Mouse (Mus musculus) limb, embryonic 15.5 days (tissue): ENCODE results near the gene Ubl7. TPM values are rescaled to one million over a fixed set of nuclear protein-coding genes. Genes with fewer than 3 reads are reported as not detected.
A peak's percentile ranks its signal among the peaks of the same experiment; 100 is the strongest.

ENCODE experiments used
- ATAC-seq: fragments of 200-750 bp; cut with Nextera tagmentation; 2 replicates; pipeline ENCODE4 v1.8.0; 2017; ENCODE audit warnings: low read depth, moderate TSS enrichment; ENCODE audit not compliant: insufficient number of reproducible peaks, low FRiP score, low TSS enrichment
- H3K27ac ChIP-seq: fragments of 300-500 bp; sonication (generic); 2 replicates; pipeline ENCODE4 v1.5.1; 2015; ENCODE audit warnings: moderate library complexity, mild to moderate bottlenecking, inconsistent platforms
- H3K27me3 ChIP-seq: fragments of 300-500 bp; sonication (generic); 2 replicates; pipeline ENCODE4 v1.6.1; 2015; ENCODE audit warnings: inconsistent platforms
- H3K36me3 ChIP-seq: fragments of 300-500 bp; sonication (generic); 2 replicates; pipeline ENCODE4 v1.6.1; 2015; ENCODE audit warnings: inconsistent platforms
- H3K4me1 ChIP-seq: fragments of 300-500 bp; sonication (generic); 2 replicates; pipeline ENCODE4 v1.6.1; 2015; ENCODE audit warnings: inconsistent platforms
- H3K4me2 ChIP-seq: fragments of 300-500 bp; sonication (generic); 2 replicates; pipeline ENCODE4 v1.6.1; 2015; ENCODE audit warnings: mild to moderate bottlenecking, inconsistent platforms
- H3K4me3 ChIP-seq: fragments of 300-500 bp; sonication (generic); 2 replicates; pipeline ENCODE4 v1.5.1; 2015; ENCODE audit warnings: mild to moderate bottlenecking, inconsistent platforms
- H3K9ac ChIP-seq: fragments of 300-500 bp; sonication (generic); 2 replicates; pipeline ENCODE4 v1.6.1; 2015; ENCODE audit warnings: inconsistent platforms
- H3K9me3 ChIP-seq: fragments of 300-500 bp; sonication (generic); 2 replicates; pipeline ENCODE4 v1.6.1; 2016; ENCODE audit warnings: inconsistent platforms
- WGBS: fragments of 180-500 bp; shearing (Covaris S2); methylation state at CpG from one replicate; pipeline ENCODE4 v1.1.7; 2015; 5-methylcytosine and 5-hydroxymethylcytosine counted together
- polyA plus RNA-seq: library from polyadenylated mRNA; unstranded; fragments of >200 nt; fragmentation: Nextera tagmentation; extraction: Ambion mirVana; gene quantifications from 2 replicates; pipeline ENCODE4 v1.2.1, GENCODE M21; 2015

The Ubl7 gene
- 107 TPM in 2 replicates for polyA plus RNA-seq

GRCm38 (mm10) chr9:57910254-57911160, at the start of gene Ubl7:
Gene Ubl7 (plus strand): TSS chr9:57910979.
- Histone ChIP-seq H3K4me2 (peak within 1 kb of the TSS; percentile 77), H3K36me3 (peaks cover 18% of the 10 kb centered on the region), H3K27ac (peak within 1 kb of the TSS; percentile 83), H3K4me1 (peaks cover 8% of the 10 kb centered on the region; the same call in 1 of the 2 replicates), H3K4me3 (peak within 1 kb of the TSS; percentile 67), H3K9me3 (no peaks in the 10 kb centered on the region), H3K9ac (peak within 1 kb of the TSS; percentile 72), H3K27me3 (no peaks in the 10 kb centered on the region)
- peak; percentile 92 for ATAC-seq
- under 1% methylated on average over 47 of the region's 47 CpGs for WGBS

- Histone ChIP-seq H3K9me3 (no peaks in the 10 kb centered on the region), H3K27ac (no peak overlapping the region), H3K4me3 (no peak overlapping the region), H3K9ac (no peak overlapping the region), H3K36me3 (no peaks in the 10 kb centered on the region), H3K4me1 (0 out of 2 replicates have a peak, but pooled peaks cover 2% of the 10 kb centered on the region), H3K27me3 (no peaks in the 10 kb centered on the region), H3K4me2 (0 out of 2 replicates have a peak overlapping the region, but pooled peaks have one; percentile 10)
- 25% methylated on average over 9 of the region's 9 CpGs for WGBS
- no peak for ATAC-seq
Observed at GRCm38 (mm10) chr9:57861951-57862471, 48.8 kb upstream of the Ubl7 start.

GRCm38 (mm10) chr9:57864336-57864735, 46.4 kb upstream of the Ubl7 start:
- H3K4me1 ChIP-seq = 0 out of 2 replicates have a peak, but pooled peaks cover 2% of the 10 kb centered on the region
- no peaks in the 10 kb centered on the region for H3K36me3 ChIP-seq
- H3K4me2 ChIP-seq = no peak overlapping the region
- H3K4me3 ChIP-seq = no peak overlapping the region
- no peaks in the 10 kb centered on the region for H3K27me3 ChIP-seq
- H3K9me3 ChIP-seq = no peaks in the 10 kb centered on the region
- H3K27ac ChIP-seq = no peak overlapping the region
- ATAC-seq = no peak
- no peak overlapping the region for H3K9ac ChIP-seq

- Histone ChIP-seq H3K27ac (no peak overlapping the region), H3K27me3 (no peaks in the 10 kb centered on the region), H3K4me3 (no peak overlapping the region), H3K9me3 (no peaks in the 10 kb centered on the region), H3K4me2 (no peak overlapping the region), H3K4me1 (0 out of 2 replicates have a peak, but pooled peaks cover 2% of the 10 kb centered on the region), H3K9ac (no peak overlapping the region), H3K36me3 (no peaks in the 10 kb centered on the region)
- no peak for ATAC-seq
- WGBS = 72% methylated on average over 7 of the region's 7 CpGs
Observed at GRCm38 (mm10) chr9:57866530-57866929, 44.2 kb upstream of the Ubl7 start.

DNA sequence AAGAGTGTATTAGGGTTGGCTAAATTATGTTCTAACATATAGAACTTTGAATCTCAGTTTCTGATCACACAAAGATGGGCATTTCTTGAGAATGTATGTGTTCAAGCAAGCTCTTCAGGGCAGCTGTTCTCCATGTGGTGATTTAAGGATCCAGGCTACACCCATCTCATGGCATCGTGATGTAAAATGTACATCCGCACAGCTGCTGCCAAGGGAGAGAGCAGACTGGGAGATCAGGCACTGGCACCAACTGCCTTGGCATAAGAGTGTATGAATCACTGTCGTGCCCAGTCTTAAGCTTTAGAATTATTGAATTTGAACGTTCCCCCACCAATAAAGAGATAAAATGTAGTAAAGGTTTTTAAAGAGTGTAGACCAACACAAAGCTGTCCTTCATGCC, 43.5 kb upstream of the Ubl7 start:
- Histone ChIP-seq H3K9ac (no peak overlapping the region), H3K36me3 (no peaks in the 10 kb centered on the region), H3K27me3 (no peaks in the 10 kb centered on the region), H3K4me1 (no peaks in the 10 kb centered on the region), H3K27ac (no peak overlapping the region), H3K9me3 (no peaks in the 10 kb centered on the region), H3K4me2 (no peak overlapping the region), H3K4me3 (no peak overlapping the region)
- WGBS = 77% methylated on average over 4 of the region's 4 CpGs
- no peak for ATAC-seq

DNA sequence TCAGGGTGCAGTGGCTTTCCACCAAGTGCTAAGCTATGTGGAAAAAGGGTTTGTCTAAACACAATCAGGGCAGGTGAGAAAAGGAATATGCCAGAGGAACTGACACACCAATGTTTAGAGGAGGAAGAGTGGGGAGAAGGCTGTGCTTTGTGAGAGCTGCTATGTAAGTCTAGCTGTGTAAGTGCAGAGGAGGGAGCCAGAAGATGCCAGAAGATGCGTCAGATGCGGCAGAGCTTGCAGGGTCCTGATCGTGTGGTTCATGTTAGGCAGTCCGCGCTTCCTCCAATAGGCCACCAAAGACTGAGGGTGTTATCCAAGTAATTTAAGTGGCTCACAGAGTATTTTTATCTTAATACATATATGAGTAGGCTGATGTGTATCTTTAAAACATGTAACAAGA, 42.9 kb upstream of the Ubl7 start:
- Histone ChIP-seq H3K4me3 (no peak overlapping the region), H3K36me3 (no peaks in the 10 kb centered on the region), H3K4me2 (no peak overlapping the region), H3K4me1 (no peaks in the 10 kb centered on the region), H3K27ac (no peak overlapping the region), H3K27me3 (no peaks in the 10 kb centered on the region), H3K9me3 (no peaks in the 10 kb centered on the region), H3K9ac (no peak overlapping the region)
- 84% methylated on average over 5 of the region's 5 CpGs for WGBS
- ATAC-seq = no peak

- Histone ChIP-seq H3K36me3 (no peaks in the 10 kb centered on the region), H3K4me1 (no peaks in the 10 kb centered on the region), H3K27ac (no peak overlapping the region), H3K9me3 (no peaks in the 10 kb centered on the region), H3K9ac (no peak overlapping the region), H3K27me3 (no peaks in the 10 kb centered on the region), H3K4me2 (no peak overlapping the region), H3K4me3 (no peak overlapping the region)
- ATAC-seq = no peak
- 74% methylated on average over 6 of the region's 6 CpGs for WGBS
Observed at GRCm38 (mm10) chr9:57868767-57869166, 42.0 kb upstream of the Ubl7 start.

- no peaks in the 10 kb centered on the region for H3K9me3 ChIP-seq
- H3K4me1 ChIP-seq = no peaks in the 10 kb centered on the region
- H3K4me3 ChIP-seq = no peak overlapping the region
- no peak overlapping the region for H3K27ac ChIP-seq
- H3K36me3 ChIP-seq = no peaks in the 10 kb centered on the region
- 54% methylated on average over 2 of the region's 2 CpGs for WGBS
- no peak for ATAC-seq
- H3K9ac ChIP-seq = no peak overlapping the region
- no peaks in the 10 kb centered on the region for H3K27me3 ChIP-seq
- no peak overlapping the region for H3K4me2 ChIP-seq
Observed at GRCm38 (mm10) chr9:57870273-57870816, 40.4 kb upstream of the Ubl7 start.

DNA sequence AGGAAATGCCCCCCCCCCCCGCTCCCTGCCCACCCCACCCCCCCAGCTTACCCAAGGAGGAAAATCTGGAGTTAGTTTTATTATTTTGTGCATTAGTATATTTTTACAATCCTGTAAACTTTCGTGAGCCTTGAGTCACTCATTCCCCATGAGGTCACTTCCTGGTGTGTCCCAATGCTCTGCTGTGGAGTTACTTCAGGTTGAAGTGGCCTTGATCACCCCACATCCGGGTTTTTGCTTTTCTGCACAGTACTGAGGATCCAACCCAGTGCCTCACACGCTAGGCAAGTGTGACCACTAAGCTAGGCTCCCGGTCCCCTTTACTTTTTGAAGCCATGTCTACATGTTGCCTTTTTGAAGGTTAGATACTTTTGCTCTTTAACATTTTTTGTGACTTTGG, 36.6 kb upstream of the Ubl7 start:
- H3K36me3 ChIP-seq = no peaks in the 10 kb centered on the region
- no peaks in the 10 kb centered on the region for H3K9me3 ChIP-seq
- no peak overlapping the region for H3K4me3 ChIP-seq
- H3K27ac ChIP-seq = no peak overlapping the region
- WGBS = 47% methylated on average over 4 of the region's 5 CpGs
- no peaks in the 10 kb centered on the region for H3K27me3 ChIP-seq
- no peaks in the 10 kb centered on the region for H3K4me1 ChIP-seq
- no peak overlapping the region for H3K9ac ChIP-seq
- no peak overlapping the region for H3K4me2 ChIP-seq
- no peak for ATAC-seq

DNA sequence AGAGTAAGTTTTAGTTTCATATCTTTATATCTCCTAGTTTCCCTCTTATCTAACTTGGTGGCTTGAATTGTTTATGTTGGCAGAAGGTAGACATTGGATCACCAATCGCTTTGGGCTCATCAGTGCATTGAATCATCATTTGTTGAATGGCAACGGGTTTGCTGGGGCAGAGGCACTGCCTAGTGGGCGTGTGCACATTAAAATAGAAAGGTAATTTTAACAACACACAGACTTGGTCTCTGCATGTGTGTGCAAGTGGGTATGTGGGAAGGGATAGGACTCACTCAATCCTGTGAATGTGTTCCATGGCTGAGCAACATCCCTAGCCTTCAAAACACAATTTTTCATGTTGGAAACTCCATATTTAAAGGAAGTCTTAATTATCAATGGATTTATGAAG, 35.8 kb upstream of the Ubl7 start:
- Histone ChIP-seq H3K27me3 (no peaks in the 10 kb centered on the region), H3K4me1 (no peaks in the 10 kb centered on the region), H3K27ac (no peak overlapping the region), H3K4me2 (no peak overlapping the region), H3K9me3 (no peaks in the 10 kb centered on the region), H3K9ac (no peak overlapping the region), H3K4me3 (no peak overlapping the region), H3K36me3 (no peaks in the 10 kb centered on the region)
- 62% methylated on average over 3 of the region's 3 CpGs for WGBS
- ATAC-seq = no peak

DNA sequence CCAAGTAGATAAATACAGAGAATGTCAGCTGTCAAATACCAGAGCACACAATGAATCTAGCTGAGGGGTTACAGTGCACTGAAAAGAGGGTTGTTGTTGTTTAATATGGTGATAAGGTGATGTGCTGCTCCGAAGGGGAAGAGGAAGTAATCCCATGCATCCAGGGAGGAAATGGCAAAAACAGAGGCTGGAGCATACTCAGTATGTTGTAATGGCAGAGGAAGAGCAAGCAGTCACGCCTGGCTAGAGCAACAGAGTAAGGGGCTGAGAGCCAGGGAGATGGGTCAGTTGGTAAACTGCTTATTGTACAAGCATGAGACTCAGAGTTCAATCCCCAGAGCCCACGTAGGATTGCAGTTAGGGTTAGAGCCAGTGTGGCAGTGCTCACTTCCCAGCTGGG, 31.6 kb upstream of the Ubl7 start:
- Histone ChIP-seq H3K4me3 (no peak overlapping the region), H3K4me2 (no peak overlapping the region), H3K4me1 (no peaks in the 10 kb centered on the region), H3K27ac (no peak overlapping the region), H3K9me3 (no peaks in the 10 kb centered on the region), H3K36me3 (no peaks in the 10 kb centered on the region), H3K9ac (no peak overlapping the region), H3K27me3 (no peaks in the 10 kb centered on the region)
- no peak for ATAC-seq
- 56% methylated on average over 3 of the region's 3 CpGs for WGBS

DNA sequence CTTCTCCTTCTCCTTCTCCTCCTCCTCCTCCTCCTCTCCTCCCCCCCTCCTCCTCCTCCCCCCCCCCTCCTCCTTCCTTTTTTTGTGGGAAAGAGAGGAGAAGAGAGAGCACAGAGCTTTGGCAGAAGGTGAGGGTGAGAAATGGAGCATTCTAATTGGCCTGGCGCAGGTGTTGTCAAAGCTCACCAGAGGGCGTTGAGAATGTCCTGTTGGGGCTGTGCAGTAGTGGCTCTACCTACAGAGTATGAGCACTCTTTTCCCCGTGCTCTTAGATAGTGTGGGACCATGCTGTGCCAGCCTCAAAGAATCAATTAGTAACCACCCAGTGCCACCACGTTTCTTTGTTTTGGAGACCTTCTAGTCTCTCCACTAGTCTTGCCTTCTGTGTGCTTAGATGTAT, 30.5 kb upstream of the Ubl7 start:
- H3K9me3 ChIP-seq = no peaks in the 10 kb centered on the region
- no peak overlapping the region for H3K9ac ChIP-seq
- no peak overlapping the region for H3K4me2 ChIP-seq
- ATAC-seq = no peak
- WGBS = 27% methylated on average over 4 of the region's 4 CpGs
- H3K4me1 ChIP-seq = no peaks in the 10 kb centered on the region
- H3K36me3 ChIP-seq = no peaks in the 10 kb centered on the region
- no peak overlapping the region for H3K27ac ChIP-seq
- no peak overlapping the region for H3K4me3 ChIP-seq
- H3K27me3 ChIP-seq = no peaks in the 10 kb centered on the region
